Mouse (Mus musculus): Measurements from ENCODE around the gene Tmem121b.

Gene Tmem121b

GRCm38 (mm10) chr6:120463086-120463871, 30.3 kb downstream of the Tmem121b start, which contains the start of gene Il17ra:
Gene Il17ra, plus strand, starts transcription at chr6:120463247.
- DNase-seq, result peak; percentile 85

- DNase-seq, result no peak
These were observed 31.4 kb downstream of the Tmem121b start for GRCm38 (mm10) chr6:120462251-120462650.

GRCm38 (mm10) chr6:120461217-120461616, 32.4 kb downstream of the Tmem121b start:
- no peak for DNase-seq

DNA sequence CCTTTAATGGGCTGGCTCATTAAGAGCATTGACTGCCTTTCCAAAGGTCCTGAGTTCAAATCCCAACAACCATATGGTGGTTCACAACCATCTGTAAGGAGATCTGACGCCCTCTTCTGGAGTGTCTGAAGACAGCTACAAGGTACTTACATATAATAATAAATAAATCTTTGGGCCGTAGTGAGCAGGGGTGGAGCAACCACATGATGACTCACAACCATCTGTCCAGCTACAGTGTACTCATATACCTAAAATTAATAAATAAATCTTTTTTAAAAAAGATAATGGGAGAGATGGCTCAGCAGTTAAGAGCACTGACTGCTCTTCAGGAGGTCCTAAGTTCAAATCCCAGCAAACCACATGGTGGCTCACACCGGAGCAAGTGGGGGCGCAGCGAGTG, 35.9 kb downstream of the Tmem121b start:
- no peak for DNase-seq

GRCm38 (mm10) chr6:120457074-120457473, 36.5 kb downstream of the Tmem121b start:
- DNase-seq, result no peak

DNA sequence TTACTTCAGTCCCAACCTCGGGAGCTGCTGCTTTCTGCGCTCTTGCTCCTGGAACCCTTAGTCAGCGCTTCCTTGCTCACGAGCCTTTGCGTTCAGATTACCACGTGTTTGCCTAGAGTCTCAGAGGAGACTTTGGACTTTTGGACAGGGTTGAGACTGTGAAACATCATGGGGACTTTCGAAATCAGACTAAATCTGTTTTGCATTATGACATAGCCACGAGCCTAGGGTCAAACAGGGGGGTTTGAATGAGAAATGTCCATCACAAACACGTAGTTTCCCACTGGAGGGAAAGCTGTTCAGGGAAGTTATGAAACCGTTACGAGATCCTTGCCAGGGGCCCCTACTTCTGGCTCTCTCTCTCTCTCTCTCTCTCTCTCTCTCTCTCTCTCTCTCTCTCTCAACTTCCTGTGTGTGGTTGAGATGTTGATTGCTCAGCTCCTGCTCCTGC, 39.0 kb downstream of the Tmem121b start:
- DNase-seq, result no peak

DNA sequence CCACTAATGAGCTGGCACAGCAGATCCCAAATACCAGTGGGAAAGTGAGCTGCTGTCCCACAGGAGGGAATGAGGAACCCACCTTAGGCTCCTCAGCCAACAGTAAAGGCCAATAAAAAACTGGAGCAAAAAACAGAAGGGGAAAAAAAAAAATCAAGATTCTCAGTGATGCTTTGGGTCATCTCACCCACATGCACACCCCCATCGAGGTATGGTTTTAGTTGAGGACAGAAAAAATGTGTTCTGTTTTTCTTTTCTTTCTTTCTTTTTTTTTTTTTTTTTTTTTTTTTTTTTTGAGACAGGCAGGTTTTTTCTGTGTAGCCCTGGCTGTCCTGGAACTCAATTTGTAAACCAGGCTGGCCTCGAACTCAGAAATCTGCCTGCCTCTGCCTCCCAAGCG, 40.1 kb downstream of the Tmem121b start:
- no peak for DNase-seq

GRCm38 (mm10) chr6:120453103-120453445, 40.5 kb downstream of the Tmem121b start:
- peak; percentile 43 for DNase-seq

DNA sequence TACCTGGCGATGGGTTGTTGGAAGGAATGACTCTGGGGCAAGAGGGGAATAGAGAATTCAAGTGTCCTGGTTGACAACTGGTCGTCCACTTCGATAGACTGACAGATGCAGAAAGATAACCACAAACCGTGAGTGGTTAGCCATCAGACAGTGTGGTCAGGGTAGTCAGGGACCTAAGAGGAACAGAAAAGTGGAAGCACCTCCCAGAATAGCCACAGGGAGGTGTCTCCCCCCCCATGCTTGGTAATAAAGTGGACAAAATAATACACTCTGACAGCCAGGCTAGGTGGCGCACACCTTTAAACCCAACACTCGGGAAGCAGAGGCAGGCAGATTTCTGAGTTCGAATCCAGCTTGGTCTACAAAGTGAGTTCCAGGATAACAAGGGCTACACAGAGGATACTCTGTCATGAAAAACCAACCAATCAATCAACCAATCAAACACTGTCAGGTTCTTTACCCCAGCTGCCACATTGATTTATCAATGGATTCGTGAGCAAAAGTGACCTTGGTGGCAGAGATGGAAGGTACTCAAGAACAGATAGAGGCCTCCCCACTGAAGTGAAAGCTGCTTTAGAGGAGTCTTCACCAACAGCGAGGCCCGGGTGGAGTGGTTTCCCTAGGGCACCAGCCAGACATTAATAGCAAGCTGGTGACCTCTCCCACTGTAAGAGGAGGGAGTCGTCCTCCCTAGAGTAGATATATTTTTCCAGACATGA, 41.1 kb downstream of the Tmem121b start:
- DNase-seq, result peak; percentile 59

GRCm38 (mm10) chr6:120450208-120450607, 43.4 kb downstream of the Tmem121b start:
- DNase-seq, result no peak

DNA sequence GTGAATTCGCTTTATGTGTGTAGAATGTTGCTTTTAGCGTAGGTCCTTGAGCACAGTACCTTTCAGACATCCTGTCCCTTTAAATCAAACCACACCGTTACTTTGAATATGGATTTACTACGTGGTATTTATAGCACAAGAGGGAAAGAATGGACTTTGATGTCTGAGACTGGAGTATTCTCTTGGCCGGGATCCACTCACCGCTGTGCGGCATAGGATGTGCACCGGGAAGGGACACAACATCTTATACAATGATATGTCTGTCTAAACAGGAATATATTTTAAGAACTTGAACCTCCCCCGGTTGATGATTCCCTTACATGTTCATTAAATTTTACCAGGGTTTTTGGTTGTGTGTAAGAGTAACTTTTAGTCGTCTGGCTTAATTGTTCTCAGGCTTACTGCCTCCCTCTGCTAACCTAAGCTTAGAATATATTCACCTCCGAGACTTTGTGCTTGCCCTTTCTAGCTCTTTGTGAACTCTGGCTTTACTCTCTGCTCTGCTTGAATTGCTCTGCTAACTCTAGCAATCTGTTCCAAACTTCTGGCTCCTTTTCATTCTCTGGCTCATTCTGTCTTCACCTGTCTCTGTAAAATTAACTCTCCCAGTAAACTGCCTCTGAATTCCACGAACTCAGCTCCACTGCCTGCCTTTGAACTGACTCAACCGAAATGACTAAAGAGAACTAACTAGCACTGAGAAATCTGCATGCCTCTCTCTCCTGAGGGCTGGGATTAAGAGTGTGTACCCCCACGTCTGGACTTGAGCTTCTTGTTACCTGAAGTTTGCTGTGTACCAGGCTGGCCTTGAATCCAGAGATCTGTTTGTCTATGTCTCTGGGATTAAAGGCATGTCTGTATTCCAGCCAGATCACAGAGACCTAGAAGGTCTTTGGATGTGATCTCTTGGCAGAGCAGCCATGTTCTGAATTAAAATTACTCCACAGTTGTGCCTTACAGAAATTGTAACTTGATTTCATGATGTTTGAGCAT, 49.9 kb downstream of the Tmem121b start:
- no peak for DNase-seq

GRCm38 (mm10) chr6:120442171-120442749, 51.3 kb downstream of the Tmem121b start:
- DNase-seq, result no peak

Measured in lung, postnatal 36 days (tissue).